Mouse (Mus musculus): ENCODE measurements around the gene Zfp553.

DNA sequence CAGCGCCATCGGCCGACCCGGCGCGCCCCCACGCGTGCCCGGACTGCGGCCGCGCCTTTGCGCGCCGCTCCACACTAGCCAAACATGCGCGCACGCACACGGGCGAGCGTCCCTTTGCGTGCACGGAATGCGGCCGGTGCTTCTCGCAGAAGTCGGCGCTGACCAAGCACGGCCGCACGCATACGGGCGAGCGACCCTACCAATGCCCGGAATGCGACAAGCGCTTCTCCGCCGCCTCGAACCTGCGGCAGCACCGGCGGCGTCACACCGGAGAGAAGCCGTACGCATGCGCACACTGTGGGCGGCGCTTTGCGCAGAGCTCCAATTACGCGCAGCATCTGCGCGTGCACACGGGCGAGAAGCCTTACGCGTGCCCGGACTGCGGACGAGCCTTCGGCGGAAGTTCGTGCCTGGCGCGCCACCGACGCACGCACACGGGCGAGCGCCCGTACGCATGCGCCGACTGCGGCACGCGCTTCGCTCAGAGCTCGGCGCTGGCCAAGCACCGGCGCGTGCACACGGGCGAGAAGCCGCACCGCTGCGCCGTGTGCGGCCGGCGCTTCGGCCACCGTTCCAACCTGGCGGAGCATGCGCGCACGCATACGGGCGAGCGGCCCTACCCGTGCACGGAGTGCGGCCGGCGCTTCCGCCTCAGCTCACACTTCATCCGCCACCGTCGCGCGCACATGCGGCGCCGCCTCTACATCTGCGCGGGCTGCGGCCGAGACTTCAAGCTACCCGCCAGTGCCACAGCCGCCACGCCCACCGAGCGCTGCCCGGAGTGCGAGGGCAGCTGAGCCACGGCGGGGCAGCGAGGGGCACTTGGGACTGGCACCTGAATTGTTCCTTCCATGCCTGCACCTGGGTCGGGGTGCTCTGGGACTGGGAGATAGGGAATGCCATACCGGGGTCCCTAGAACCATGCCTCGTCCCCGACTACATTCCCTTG, 21.2 kb downstream of the Zfp553 start:
- peak; percentile 77 for TF ChIP-seq POLR2A (IDR thresholded peaks at IDR 0.05; ENCODE audit: low read depth, low read length)
- TF ChIP-seq ZNF384 (IDR thresholded peaks at IDR 0.05; ENCODE audit: low read depth, low read length) = no peak
